Mouse (Mus musculus): ENCODE data around the gene Gnaq. TPM values are rescaled to one million over a fixed set of nuclear protein-coding genes. Genes with fewer than 3 reads are reported as not detected.
"Not testable (repeated sequence)": the region's sequence is repeated elsewhere in the genome, so short reads cannot be mapped to it uniquely, and the experiment has no call there.

The Gnaq gene
- total RNA-seq, 2 experiments from 2014 or later = 22.5 to 23.0 TPM

GRCm38 (mm10) chr19:16141857-16142256 lies 9.2 kb downstream of the Gnaq start:
- no peak for DNase-seq
- intact Hi-C loops (cut with DNase I) = no loop called here

GRCm38 (mm10) chr19:16142990-16143389 lies 10.4 kb downstream of the Gnaq start:
- DNase-seq = no peak
- intact Hi-C loops (cut with DNase I) = no loop called here

- intact Hi-C loops (cut with DNase I) = no loop called here
Measured at GRCm38 (mm10) chr19:16147446-16147845, 14.8 kb downstream of the Gnaq start.

GRCm38 (mm10) chr19:16149094-16149493 lies 16.5 kb downstream of the Gnaq start:
- DNase-seq = no peak
- intact Hi-C loops (cut with DNase I) = no loop called here

More at GRCm38 (mm10) chr19:16147446-16147845, 14.8 kb downstream of the Gnaq start:
- no peak for DNase-seq

- DNase-seq = no peak
- intact Hi-C loops (cut with DNase I) = no loop called here
Measured at GRCm38 (mm10) chr19:16150328-16150727, 17.7 kb downstream of the Gnaq start.

- intact Hi-C loops (cut with DNase I) = no loop called here
- no peak for DNase-seq
Measured at GRCm38 (mm10) chr19:16153851-16154250, 21.2 kb downstream of the Gnaq start.

GRCm38 (mm10) chr19:16154480-16154879 lies 21.8 kb downstream of the Gnaq start:
- intact Hi-C loops (cut with DNase I) = no loop called here
- DNase-seq = no peak

GRCm38 (mm10) chr19:16157120-16157519 lies 24.5 kb downstream of the Gnaq start:
- intact Hi-C loops (cut with DNase I) = no loop called here
- no peak for DNase-seq

GRCm38 (mm10) chr19:16160759-16161158 lies 28.1 kb downstream of the Gnaq start:
- intact Hi-C loops (cut with DNase I) = loop anchor here (2.0 kb wide), 1 partner anchor 26 kb away; no protein-coding TSS in a partner anchor
- DNase-seq = peak; percentile 49 to 51

GRCm38 (mm10) chr19:16161222-16161621 lies 28.6 kb downstream of the Gnaq start:
- intact Hi-C loops (cut with DNase I) = loop anchor here (2.0 kb wide), 1 partner anchor 26 kb away; no protein-coding TSS in a partner anchor
- no peak for DNase-seq

GRCm38 (mm10) chr19:16164396-16164795 lies 31.8 kb downstream of the Gnaq start:
- intact Hi-C loops (cut with DNase I); DNase-seq: not testable (repeated sequence)

- DNase-seq = no peak
- intact Hi-C loops (cut with DNase I) = loop anchor here (5.0 kb wide), 1 partner anchor 80 kb away; no protein-coding TSS in a partner anchor
Measured at GRCm38 (mm10) chr19:16167185-16167584, 34.6 kb downstream of the Gnaq start.

- intact Hi-C loops (cut with DNase I) = loop anchor here (5.0 kb wide), 1 partner anchor 79 kb away; no protein-coding TSS in a partner anchor
Measured at GRCm38 (mm10) chr19:16168192-16168591, 35.6 kb downstream of the Gnaq start.

GRCm38 (mm10) chr19:16168653-16169198 lies 36.1 kb downstream of the Gnaq start:
- intact Hi-C loops (cut with DNase I) = loop anchor here (5.0 kb wide), 1 partner anchor 79 kb away; no protein-coding TSS in a partner anchor
- DNase-seq = peak; percentile 60 to 67

More at GRCm38 (mm10) chr19:16168192-16168591, 35.6 kb downstream of the Gnaq start:
- peak; percentile 45 to 49 for DNase-seq

- intact Hi-C loops (cut with DNase I) = no loop called here
- no peak for DNase-seq
Measured at GRCm38 (mm10) chr19:16170724-16171123, 38.1 kb downstream of the Gnaq start.

- DNase-seq = no peak
- intact Hi-C loops (cut with DNase I) = no loop called here
Measured at GRCm38 (mm10) chr19:16173721-16174120, 41.1 kb downstream of the Gnaq start.

- no peak for DNase-seq
Measured at GRCm38 (mm10) chr19:16176426-16176825, 43.8 kb downstream of the Gnaq start.

GRCm38 (mm10) chr19:16177139-16177727 lies 44.6 kb downstream of the Gnaq start:
- no peak for DNase-seq
- intact Hi-C loops (cut with DNase I) = no loop called here

More at GRCm38 (mm10) chr19:16176426-16176825, 43.8 kb downstream of the Gnaq start:
- intact Hi-C loops (cut with DNase I) = no loop called here

GRCm38 (mm10) chr19:16181258-16181657 lies 48.6 kb downstream of the Gnaq start:
- no peak for DNase-seq
- intact Hi-C loops (cut with DNase I) = no loop called here

- DNase-seq = no peak
- intact Hi-C loops (cut with DNase I) = no loop called here
Measured at GRCm38 (mm10) chr19:16181852-16182475, 49.3 kb downstream of the Gnaq start.

GRCm38 (mm10) chr19:16183592-16184365 lies 51.1 kb downstream of the Gnaq start:
- intact Hi-C loops (cut with DNase I) = no loop called here
- no peak for DNase-seq
